Mouse (Mus musculus) heart, postnatal 10 days (tissue): ENCODE measurements at regions not wholly inside any gene's neighbourhood (a gene's known extent, or its start where the extent isn't known, plus 50 kb on each side); places are given as distances from the start of the nearest gene placed in this dataset.

ENCODE experiments used
- DNase-seq, 2 experiments: peaks; one replicate each; pipeline ENCODE4 v3.0.0; 2021
- intact Hi-C: fragments of 180-260 bp; cut with DNase I; formaldehyde crosslinking; loops from one replicate; pipeline ENCODE4 v1.15.1; 2025

DNA sequence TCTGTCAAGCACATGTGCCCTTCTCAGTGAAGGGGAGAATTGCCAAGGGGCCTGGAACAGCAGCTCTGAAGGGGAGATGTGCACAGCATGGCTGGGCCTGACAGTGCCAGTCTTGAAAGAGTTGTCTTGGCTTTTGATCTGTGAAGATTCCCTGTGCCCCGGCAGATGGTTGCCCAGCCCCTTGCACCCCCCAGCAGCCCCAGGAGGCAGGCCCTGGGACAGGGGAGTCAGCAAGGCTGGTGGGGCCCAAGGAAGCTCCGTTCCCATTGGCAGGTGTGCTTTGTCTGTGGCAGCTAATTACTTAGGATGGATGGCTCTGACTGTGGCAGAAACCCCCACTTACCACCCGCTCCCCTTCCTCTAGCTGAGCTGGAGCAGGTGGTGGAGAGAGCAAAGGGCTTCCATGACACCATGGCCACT is 58.6 kb downstream of the Tspan17 start:
- DNase-seq: no peak
- intact Hi-C loops: no loop called here

GRCm38 (mm10) chr13:54851131-54851530 is 62.0 kb downstream of the Tspan17 start:
- intact Hi-C loops: no loop called here
- DNase-seq: no peak

DNA sequence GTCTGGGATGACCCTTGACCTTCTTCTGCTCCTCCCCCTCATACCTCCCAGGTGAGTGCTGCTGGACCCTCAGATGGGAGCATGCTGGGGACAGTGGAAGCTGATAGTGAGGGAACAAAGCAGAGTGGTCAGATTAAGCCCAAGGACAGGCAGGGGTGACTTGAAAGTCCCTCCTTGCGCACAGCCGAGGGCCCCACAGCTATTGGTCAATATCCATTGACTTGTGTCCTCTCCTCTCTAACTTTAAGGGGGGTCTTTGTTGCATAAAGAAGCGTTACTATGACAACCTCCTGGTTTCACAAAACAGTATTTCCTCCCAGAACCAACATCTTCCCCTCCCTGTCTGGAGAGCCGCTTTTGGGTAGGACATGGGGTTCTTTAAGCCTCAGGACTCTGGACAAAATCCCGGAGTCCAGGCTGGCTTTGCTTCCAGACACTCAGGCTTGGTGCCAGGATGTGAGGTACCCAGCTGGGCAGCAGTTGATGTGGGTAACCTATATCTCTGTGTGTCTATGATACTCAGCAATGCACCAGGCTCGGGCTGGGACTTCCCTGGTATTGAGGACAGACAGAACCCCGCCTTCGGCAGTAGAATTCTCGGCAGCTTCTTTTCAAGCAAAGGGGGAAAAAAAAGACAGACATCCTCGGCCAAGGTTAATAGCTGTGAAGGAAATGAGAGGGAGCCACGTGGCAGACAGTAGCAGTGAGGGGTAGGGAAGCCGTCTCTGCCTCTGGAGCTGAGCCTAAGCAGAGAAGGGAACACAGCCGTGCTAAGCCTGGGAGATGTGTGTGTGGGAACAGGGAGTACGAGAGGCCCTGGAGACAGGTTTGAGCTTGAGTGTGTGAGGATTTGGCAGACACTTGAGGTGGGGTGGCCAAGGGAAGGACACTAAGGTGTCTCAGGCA is 66.4 kb downstream of the Tspan17 start:
- intact Hi-C loops: no loop called here
- peak in 1 of 2 experiments; percentile 1 for DNase-seq

DNA sequence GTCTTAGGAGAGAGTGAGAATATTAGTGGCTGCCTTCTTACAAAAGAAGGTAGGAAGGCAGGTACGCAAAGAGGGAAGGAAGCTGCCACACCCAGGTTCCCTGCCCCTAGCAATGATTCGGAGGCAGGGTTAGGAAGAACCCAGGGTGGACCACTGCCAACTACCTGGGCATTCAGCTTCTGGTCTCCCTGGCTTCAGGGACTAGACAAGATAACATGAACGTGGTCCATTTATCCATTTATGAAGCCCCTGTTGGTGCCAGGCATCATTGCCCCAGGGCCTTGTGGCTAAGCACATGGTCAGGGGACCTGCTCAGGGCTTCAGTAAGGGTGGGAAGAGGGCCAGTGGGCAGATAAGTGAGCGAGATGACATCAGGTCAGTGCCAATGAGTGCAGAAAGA is 73.8 kb downstream of the Tspan17 start:
- intact Hi-C loops: no loop called here
- no peak for DNase-seq

DNA sequence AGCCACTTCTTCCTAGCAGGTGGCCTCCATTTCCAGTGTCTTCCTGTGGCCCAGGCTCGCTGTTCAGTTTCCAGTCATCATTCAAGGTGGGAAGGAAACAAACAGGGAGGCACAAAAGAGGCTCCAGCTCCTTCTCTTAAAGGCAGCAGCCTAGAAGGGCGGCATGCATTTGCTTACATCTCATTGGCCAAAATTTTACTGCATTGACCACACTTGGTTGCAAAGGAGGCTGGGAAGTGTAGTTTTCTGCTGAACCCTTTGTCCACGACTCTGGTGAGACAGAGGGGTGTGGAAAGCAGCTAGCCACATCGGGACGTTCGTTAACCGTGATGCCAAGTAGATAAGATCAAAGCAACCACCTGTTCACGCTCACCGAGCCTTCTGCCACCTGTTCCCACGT is 74.9 kb downstream of the Tspan17 start:
- no peak for DNase-seq
- intact Hi-C loops: no loop called here

GRCm38 (mm10) chr13:54872004-54872403 is 77.2 kb upstream of the Unc5a start:
- intact Hi-C loops: no loop called here
- DNase-seq: no peak

DNA sequence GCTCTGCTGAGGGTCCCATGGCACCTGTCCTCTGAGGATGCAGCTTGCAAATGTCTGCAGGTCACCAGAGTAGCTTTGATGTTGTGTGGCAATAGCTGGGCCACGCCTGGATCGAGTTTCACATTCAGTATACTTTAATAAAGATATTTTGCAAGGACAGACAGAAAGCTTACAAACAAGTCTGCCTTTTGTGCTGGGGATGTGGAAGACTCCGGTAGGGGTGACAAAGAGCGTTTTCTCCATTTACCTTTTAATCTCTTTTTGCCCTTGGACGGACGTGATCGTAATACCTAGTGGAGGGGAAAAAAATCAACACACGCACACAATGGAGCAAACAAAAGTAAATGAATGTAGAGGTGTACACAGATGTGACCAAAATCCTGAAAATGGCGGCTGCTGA is 75.3 kb upstream of the Unc5a start:
- intact Hi-C loops: no loop called here

DNA sequence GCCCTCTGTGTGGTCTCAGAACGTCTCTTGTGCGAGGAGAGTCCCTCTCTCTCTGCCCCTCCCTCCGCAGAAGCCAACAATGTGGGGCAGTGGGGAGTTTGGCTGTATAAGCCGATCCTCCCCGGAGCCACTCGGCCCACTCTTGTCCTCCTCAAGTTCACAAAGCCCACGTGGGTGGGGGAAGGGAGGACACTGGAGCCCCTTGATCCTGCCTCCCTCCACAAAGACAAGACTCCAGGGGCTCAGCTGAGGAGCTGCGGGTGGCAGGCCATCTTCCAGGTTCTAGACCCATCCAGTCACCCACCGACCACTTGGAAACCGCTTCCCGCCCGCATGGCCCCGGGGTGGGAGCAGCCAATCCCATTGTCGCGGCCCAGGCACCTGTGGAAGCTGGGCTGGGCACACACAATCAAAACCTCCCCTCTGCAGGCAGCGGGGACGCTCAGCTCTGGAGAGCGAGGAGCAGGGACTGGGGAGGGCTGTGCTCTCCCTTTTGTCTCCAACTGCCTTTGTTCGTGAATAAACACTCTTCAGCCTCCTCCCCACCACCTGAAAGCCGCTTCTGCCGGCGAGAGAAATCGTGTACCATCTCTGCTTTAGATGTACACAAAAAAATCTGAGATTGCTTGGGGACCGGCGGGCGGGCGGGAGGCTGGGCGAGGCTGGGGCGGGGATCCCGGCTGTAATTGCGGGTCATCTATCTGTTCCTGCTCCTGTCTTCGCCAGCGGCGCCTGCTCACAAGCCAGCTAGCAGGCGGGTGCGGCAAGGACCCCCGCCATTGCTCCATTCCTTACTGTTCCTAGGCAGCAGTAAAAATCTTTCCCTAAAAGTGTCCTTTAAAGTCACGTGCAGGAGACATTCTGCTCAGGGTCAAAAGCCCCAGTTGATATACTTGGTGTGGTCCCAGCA is 74.7 kb upstream of the Unc5a start:
- intact Hi-C loops: no loop called here
- no peak for DNase-seq

More for the DNA sequence above, 75.3 kb upstream of the Unc5a start:
- no peak for DNase-seq

GRCm38 (mm10) chr13:54876556-54876955 is 72.7 kb upstream of the Unc5a start:
- DNase-seq: peak; percentile 14 to 37
- intact Hi-C loops: no loop called here

GRCm38 (mm10) chr13:54877656-54878055 is 71.6 kb upstream of the Unc5a start:
- no peak for DNase-seq
- intact Hi-C loops: no loop called here

- intact Hi-C loops: no loop called here
- peak in 1 of 2 experiments; percentile 5 for DNase-seq
These were observed 69.9 kb upstream of the Unc5a start for GRCm38 (mm10) chr13:54879325-54879724.

DNA sequence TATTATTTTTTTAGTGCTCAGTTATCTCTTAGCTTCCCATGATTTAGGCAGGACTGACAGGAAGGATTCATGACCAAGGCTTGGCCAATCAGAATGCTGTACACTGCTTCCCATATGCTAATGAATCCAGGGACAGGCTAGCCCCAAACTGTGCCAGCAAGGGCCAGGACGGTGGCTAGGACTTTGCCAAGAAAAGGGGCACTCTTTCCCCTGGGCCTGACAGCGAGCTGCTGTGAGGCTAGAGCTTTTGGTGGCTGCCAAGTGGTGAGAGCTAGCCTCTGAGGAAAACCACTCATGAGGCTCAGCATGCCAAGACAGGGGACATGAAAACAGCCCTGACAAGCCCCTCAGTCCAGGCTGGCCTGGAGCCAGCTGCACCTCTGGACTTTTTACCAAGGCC is 69.0 kb upstream of the Unc5a start:
- DNase-seq: no peak
- intact Hi-C loops: no loop called here

- intact Hi-C loops: no loop called here
- no peak for DNase-seq
These were observed 66.4 kb upstream of the Unc5a start for GRCm38 (mm10) chr13:54882781-54883180.

GRCm38 (mm10) chr13:54883748-54884708 is 65.2 kb upstream of the Unc5a start:
- intact Hi-C loops: no loop called here
- no peak for DNase-seq

- DNase-seq: no peak
- intact Hi-C loops: no loop called here
These were observed 64.3 kb upstream of the Unc5a start for GRCm38 (mm10) chr13:54884709-54885460.

DNA sequence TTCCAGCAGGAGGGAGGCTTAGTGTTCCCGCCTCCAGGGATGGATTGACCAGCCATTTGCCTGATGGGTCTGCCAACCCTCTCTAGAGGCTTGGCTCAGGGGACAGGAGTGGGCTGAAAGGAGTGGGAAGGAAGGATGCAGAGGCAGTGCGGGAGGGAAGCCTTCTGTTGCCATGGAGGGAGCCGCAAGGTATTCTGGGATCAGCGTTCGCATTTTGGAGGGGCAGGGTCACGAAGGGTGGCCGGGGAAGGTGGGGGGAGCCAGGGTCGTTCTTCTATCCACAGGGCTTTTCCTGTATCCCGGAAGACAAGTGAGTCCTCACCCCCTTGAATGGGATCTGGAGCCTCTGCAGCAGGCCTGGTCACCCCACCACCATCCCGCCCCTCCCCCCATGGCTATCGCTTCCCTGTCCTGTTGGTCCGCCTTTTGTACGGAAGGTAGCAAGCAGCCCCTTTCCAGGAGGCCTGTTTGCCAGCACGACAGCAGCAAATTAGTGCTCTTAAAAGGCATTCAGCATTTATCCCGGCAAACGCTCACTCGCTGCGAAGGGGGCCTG is 61.8 kb upstream of the Unc5a start:
- no peak for DNase-seq
- intact Hi-C loops: no loop called here

- intact Hi-C loops: no loop called here
- DNase-seq: no peak
These were observed 61.2 kb upstream of the Unc5a start for GRCm38 (mm10) chr13:54888021-54888420.

GRCm38 (mm10) chr13:54889684-54890399 is 59.4 kb upstream of the Unc5a start:
- intact Hi-C loops: no loop called here
- no peak for DNase-seq

DNA sequence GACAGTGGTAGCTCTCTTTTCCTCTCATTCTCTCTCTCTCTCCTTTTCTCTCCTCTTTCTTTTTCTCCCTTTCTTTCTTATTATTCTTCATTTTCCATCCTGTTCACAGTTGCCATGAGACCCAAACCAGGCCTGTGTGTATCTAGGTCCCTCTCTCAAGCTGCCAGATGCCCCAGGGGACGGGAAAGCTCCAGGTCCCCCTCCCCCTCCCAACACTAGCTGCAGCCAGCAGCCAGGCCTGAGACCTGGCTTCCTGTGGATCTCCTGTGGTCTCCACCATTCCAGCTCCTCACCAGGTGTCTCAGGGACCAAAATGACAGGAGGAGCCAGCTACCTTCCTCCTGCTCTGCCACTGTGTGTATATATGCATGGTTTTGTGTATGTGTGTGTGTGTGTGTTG is 56.6 kb upstream of the Unc5a start:
- intact Hi-C loops: no loop called here
- no peak for DNase-seq
